Comparison of ENCODE assay signal across 8 mouse cellular contexts in the genomic region with DNA sequence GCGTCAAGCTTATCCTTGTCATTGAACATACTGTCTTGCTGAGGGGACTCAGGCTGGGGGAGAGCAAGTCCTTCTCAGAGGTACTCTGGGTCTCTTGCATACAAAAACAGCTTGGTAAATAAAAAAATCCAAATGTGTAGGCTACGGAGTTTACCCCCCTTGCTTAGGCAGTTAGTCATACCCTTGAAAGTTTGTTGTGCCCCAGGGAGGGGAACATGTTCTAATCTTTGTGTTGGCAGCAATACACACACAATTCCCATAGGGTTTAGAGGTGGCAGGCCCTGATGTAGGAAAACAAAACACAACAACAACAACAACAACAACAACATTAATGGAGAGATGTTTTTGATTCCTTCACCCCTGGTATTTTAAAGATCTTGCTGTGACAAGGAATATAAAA. TPM values are rescaled to one million over a fixed set of nuclear protein-coding genes. Genes with fewer than 3 reads are reported as not detected.
A peak's percentile ranks its signal among the peaks of the same experiment; 100 is the strongest.
DNase-seq lines count a peak whose midpoint lies in the region; ATAC-seq and TF ChIP-seq lines count a peak whose summit lies in the region.

No protein-coding gene starts in this region.

- no peak for TF ChIP-seq POLR2A in testis, adult 2 months (IDR thresholded peaks at IDR 0.05; ENCODE audit: control insufficient read depth, low read depth, low read length)

- no peak for ATAC-seq in intestine, postnatal 0 days
- no peak for ATAC-seq in stomach, embryonic 15.5 days (ENCODE audit: insufficient read depth, low FRiP score, low read depth)
- ATAC-seq in megakaryocyte-erythroid progenitor cell, adult 5-6 weeks (replicated peaks; ENCODE audit: low FRiP score, low TSS enrichment, poor library complexity, severe bottlenecking) = no peak

- peaks cover 7% of the 10 kb centered on the region for H3K4me1 ChIP-seq in testis, adult 2 months (ENCODE audit: control insufficient read depth, insufficient read depth, low read length)
- no peaks in the 10 kb centered on the region for H3K4me1 ChIP-seq in intestine, postnatal 0 days (replicated peaks; ENCODE audit: control insufficient read depth, insufficient read depth, low read length)
- H3K4me1 ChIP-seq in stomach, embryonic 15.5 days = peaks cover 7% of the 10 kb centered on the region

- no peaks in the 10 kb centered on the region for H3K27me3 ChIP-seq in testis, adult 2 months (ENCODE audit: control insufficient read depth, insufficient read depth, low read length)
- H3K27me3 ChIP-seq in intestine, postnatal 0 days (replicated peaks; ENCODE audit: control insufficient read depth, insufficient read depth, low read length) = no peaks in the 10 kb centered on the region
- no peaks in the 10 kb centered on the region for H3K27me3 ChIP-seq in stomach, embryonic 15.5 days (replicated peaks)

- peak overlapping the region; percentile 96 for H3K4me3 ChIP-seq in testis, adult 2 months (ENCODE audit: control insufficient read depth, low read depth, low read length)
- H3K4me3 ChIP-seq in intestine, postnatal 0 days (ENCODE audit: low read depth, low read length) = peak overlapping the region; percentile 90
- H3K4me3 ChIP-seq in stomach, embryonic 15.5 days (replicated peaks) = peak overlapping the region; percentile 88

- no peak overlapping the region for H3K9ac ChIP-seq in intestine, postnatal 0 days (ENCODE audit: low read depth, low read length)
- peak overlapping the region; percentile 66; the same call in 1 of the 2 replicates for H3K9ac ChIP-seq in stomach, embryonic 15.5 days

- no peak overlapping the region for H3K27ac ChIP-seq in testis, adult 2 months (ENCODE audit: control insufficient read depth, insufficient read depth, low read depth, low read length)
- no peak overlapping the region for H3K27ac ChIP-seq in intestine, postnatal 0 days (ENCODE audit: low read depth, low read length)
- H3K27ac ChIP-seq in stomach, embryonic 15.5 days = no peak overlapping the region

- WGBS in intestine, postnatal 0 days = 20% methylated on average over 2 of the region's 2 CpGs
- WGBS in stomach, embryonic 15.5 days = 0% methylated on average over 2 of the region's 2 CpGs

- peak overlapping the region; percentile 98 for H3K4me2 ChIP-seq in intestine, postnatal 0 days (replicated peaks; ENCODE audit: low read depth)
- peak overlapping the region; percentile 82 for H3K4me2 ChIP-seq in stomach, embryonic 15.5 days

- TF ChIP-seq CTCF in testis, adult 2 months (IDR thresholded peaks at IDR 0.05; ENCODE audit: control insufficient read depth, insufficient read depth, insufficient replicate concordance, low read depth, low read length) = no peak
- TF ChIP-seq CTCF in intestine, postnatal 0 days (IDR thresholded peaks at IDR 0.05; ENCODE audit: low read depth) = no peak

- peak; percentile 36 for DNase-seq in cerebellum, adult 9-10 months
- no peak for DNase-seq in cerebellum, postnatal 36 days
- no peak for DNase-seq in testis, postnatal 14 days (ENCODE audit: low spot score)
- DNase-seq in testis, postnatal 10 days (ENCODE audit: low spot score) = no peak

- no peaks in the 10 kb centered on the region for H3K9me3 ChIP-seq in intestine, postnatal 0 days (ENCODE audit: control insufficient read depth)
- H3K9me3 ChIP-seq in stomach, embryonic 15.5 days = no peaks in the 10 kb centered on the region

- H3K36me3 ChIP-seq in testis, adult 2 months (ENCODE audit: control insufficient read depth, insufficient read depth, low read length) = no peaks in the 10 kb centered on the region
- no peaks in the 10 kb centered on the region for H3K36me3 ChIP-seq in intestine, postnatal 0 days (ENCODE audit: control insufficient read depth, insufficient read depth)
- no peaks in the 10 kb centered on the region for H3K36me3 ChIP-seq in stomach, embryonic 15.5 days

RNA-seq across cellular contexts. Expression of a gene that starts 2.3 kb away (rescaled TPM):
- 7.9 and 8.3 TPM in 2 replicates for polyA plus RNA-seq in testis, adult 2 months (2012; rRNA removed)
- polyA plus RNA-seq in intestine, postnatal 0 days (2015; fragmentation: Nextera tagmentation; extraction: Ambion mirVana) = 30.1 and 31.8 TPM in 2 replicates
- 114 and 121 TPM in 2 replicates for polyA plus RNA-seq in stomach, embryonic 15.5 days (2015; fragmentation: Nextera tagmentation; extraction: Ambion mirVana)
- 92.6 and 94.0 TPM in 2 replicates for total RNA-seq in megakaryocyte-erythroid progenitor cell, adult 5-6 weeks (2014; fragmentation: Nextera tagmentation)
- 42.8 and 75.8 TPM in 2 replicates for total RNA-seq in megakaryocyte-erythroid progenitor cell, adult 5-6 weeks (2017)
